Mouse (Mus musculus): ENCODE data around the gene Endog.
A peak's percentile ranks its signal among the peaks of the same experiment; 100 is the strongest.
"Not testable (repeated sequence)": the region's sequence is repeated elsewhere in the genome, so short reads cannot be mapped to it uniquely, and the experiment has no call there.

Gene Endog

DNA sequence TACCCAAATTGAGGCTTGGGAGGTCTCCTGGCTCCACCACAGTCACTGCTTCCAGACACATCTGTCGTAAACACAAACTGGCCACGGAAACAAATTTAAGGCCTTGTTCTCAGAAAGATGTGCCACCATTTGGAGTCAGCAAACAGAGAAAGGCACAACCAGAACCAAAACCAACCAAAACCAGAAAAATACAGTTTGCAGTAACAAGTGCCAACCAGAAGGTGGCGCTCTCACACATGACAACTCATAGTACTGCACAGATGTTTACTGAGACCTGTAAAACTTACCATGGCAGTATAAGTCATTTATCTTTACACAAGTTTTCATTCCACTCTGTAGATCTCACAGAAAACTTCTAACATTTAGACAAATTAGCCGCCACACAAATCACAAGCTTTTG is 4.6 kb upstream of the Endog start:
- peak; percentile 51 for DNase-seq (ENCODE audit: low read depth)

DNA sequence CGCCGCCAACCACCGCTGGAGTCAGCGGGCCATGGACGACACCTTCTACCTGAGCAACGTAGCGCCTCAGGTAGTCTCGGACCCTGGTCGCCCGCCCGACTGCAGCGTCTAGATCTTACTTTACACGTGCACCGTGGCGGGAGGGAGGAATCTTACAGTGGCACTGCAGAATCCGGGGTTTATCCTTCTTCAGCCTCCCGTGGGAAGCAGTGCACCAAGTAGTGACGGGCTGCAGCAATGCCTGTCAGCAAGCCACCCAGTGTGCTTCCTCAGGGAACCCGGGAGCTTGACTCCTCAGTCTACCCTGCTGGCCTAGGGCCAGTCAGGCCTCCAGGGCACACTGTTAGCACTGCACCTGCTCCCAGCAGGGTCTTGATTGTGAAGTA is 697 bp downstream of the Endog start:
- no peak for DNase-seq (ENCODE audit: low read depth)

DNA sequence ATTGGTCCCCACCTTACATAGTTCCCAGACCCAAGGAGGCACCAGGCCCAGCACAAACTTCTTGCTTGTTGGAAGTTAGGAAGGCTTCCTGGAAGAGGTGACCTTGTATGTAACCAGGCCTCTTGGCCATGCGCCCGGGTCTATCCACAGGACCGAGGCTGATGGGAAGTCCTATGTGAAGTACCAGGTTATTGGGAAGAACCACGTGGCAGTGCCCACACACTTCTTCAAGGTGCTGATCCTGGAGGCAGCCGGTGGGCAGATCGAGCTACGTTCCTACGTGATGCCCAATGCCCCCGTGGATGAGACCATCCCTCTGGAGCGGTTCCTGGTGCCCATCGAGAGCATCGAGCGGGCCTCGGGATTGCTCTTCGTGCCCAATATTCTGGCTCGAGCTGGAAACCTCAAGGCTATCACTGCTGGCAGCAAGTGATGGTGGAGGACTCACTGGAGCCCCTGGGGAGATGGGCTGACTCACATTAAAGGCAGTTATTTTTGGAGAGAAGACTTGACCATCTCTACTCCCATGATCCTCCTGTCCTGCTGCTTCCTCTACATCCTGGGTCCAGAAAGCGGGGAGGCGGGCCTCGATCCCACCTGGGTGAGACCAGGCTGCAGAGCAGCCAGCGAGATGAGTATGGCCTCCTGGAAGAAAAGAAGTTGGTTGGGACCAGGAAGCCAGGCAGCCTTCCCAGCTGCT is 2.4 kb downstream of the Endog start:
- no peak for DNase-seq (ENCODE audit: low read depth)

DNA sequence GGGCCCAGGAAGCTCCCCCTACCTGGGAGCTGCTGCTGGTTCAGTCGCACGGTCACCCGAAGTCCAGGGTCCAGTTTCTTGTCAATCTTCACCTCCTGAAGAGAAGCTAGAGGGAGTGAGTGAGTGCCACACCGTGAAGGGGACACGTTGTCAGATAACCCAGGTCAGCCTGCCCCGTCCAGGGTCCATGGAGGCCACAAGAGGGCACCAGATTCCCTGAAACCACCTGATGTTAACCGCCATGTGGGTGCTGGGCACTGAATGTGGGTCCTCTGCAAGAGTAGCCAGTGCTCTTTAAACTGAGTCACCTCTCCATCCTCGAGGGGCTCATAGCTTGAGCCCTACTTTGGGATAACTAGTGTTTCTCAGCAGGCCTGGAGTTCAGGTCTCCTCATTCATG is 4.6 kb downstream of the Endog start:
- peak; percentile 24 for DNase-seq (ENCODE audit: low read depth)

DNA sequence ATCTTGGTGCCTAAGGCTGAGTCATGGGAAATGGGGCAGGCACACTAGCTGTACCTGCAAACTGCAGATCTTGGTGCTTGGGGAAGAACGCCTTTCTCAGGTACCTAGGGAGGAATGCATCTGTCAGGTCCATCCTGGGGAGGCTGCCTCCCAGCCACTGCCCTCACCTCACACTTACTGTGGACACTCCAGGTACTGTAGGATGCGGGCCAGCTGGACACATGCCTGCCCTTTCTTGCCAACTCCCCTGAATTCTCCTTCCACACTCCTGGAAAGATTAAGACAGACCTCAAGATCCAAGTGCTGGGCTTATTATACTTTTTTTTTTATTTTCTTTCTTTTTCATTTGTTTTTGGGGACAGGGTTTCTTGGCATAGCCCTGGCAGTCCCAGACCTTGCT is 5.3 kb downstream of the Endog start:
- no peak for DNase-seq (ENCODE audit: low read depth)

DNA sequence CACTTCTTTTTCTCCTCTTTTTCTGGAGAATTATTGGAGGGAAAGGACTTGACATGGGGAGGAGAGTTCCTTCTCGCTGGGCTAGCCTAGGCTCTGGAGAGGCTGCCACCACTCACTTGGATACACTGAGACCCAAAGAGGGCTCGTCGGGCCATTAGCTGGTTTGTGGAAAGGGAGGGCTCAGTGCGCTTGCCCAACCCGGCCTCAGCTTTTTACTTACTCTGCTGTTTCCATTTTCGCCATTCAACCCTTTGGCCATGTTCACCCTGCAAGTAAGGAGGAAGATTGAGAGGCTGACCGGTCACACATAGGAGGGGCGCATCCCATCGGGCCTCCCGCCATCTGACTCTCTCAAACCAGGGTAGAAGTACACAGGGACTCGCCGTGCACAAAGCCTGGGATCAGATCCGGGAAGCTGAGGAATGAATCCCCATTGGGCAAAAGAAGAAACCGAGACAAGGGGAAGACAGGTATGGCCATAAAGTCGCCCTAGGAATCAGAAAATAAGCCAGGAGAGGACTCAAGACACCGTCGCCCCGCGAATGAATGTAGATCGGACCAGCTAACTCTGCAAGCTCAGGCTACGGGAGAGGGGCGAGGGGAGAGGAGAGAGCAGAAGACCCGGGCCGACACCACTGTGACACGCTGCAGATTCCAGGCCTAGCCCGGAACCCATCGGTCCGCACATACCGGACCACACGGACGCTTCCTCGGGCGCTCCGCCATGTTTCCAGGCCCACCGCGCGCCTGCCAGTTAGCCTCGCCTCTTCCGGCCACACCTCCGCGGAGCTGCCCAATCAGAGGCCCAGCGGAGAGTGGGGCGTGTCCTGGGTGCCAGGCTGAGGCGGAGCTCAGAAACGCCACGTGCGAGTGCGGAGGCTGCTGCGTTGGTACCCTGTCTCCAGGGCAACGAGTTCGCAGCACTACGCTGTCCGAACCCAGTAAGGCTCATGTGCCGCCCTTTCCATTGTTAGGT is 6.7 kb downstream of the Endog start, which contains the start of gene Spout1:
Gene Spout1 (minus strand): TSS at position 760 of the 976 bp plus-strand sequence.
- peak; percentile 98 for DNase-seq (ENCODE audit: low read depth)

DNA sequence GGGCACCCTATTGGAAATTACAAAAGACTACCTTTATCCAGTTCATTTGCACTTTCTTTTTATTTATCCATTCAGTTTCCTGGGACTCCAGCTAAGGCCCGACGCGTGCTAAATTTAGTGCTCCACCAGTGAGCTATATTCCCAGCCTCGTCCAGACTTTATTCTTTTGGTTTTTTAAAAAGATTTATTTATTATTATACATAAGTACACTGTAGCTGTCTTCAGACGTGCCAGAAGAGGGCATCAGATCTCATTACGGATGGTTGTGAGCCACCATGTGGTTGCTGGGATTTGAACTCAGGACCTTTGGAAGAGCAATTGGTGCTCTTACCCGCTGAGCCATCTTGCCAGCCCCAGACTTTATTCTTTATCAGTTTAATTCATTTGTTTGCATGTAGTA is 7.4 kb downstream of the Endog start:
- not testable (repeated sequence) for DNase-seq (ENCODE audit: low read depth)

DNA sequence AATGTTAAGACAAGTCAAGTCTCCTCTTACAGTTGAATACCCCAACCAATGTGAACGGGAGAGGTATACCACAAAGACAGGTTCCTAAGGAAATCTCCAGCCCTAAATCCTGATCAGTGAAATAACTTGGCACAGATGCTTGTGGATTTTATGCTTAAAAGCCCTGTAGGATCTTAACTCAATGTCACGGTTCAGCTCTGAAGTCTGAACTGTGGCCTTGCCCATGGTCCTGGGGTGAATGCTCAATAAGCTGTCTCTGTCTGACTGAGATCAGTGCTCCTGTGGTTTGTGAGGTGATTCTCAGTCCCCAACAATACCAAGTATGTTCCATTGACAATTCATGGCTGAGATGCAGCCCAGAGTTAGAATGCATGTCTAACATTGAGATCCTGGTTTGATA is 11.1 kb downstream of the Endog start:
- no peak for DNase-seq (ENCODE audit: low read depth)

DNA sequence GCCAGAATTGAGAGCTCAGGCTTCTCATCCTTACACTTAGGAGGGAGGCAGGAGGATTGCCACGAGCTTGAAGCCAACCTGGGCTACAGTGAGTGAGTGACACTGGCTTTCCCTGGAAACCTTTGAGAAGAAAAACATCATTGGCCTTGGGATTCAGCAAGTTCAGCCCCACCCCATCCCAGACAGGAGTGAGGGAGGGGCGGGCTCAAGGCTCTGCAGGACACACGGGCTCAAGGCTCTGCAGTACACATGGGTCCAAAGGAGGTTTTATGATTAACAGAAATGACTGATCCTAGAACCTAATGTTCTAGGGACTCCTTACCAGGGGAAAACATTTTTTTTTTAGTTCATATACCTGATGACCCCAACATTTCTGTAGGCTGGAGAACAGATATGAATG is 12.4 kb downstream of the Endog start:
- no peak for DNase-seq (ENCODE audit: low read depth)

DNA sequence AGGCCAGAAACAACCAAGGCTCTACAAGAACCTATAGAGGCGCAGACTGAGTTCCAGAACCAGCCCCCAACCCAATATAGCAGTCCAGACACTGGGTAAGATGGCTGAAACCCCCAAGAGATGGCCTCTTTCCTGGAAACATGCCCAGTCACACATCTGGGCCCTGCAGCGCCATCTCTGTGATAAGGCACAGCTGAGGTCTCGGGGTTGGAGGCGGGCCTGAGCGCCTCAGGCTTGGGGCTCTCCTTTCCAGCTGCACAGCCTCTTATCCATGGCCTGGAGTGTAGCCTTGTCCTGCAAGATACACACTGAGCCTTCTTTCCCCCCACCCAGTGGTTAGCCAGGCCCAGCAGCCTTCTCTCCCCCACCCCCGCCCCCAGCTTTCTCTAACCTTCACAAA is 14.0 kb downstream of the Endog start:
- no peak for DNase-seq (ENCODE audit: low read depth)

DNA sequence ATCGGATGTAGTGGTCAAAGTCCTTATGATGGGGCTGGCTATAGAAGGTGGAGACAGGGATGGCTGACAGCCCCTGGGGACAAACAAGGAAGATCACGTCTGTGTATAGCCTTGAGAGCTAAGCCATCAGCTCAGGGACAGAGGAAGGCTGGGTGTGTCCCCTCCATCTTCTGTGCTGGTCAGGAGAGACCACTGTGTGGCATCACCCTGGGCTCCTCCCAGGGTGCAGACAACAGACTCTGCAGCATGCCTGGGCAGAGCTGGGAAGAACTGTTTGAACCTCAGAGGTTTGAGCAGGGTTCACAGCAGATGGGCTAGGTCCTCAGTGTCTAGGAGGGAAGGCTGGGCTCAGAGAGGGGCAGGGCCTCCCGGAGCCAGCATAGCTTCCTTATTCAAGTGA is 14.4 kb downstream of the Endog start:
- no peak for DNase-seq (ENCODE audit: low read depth)

DNA sequence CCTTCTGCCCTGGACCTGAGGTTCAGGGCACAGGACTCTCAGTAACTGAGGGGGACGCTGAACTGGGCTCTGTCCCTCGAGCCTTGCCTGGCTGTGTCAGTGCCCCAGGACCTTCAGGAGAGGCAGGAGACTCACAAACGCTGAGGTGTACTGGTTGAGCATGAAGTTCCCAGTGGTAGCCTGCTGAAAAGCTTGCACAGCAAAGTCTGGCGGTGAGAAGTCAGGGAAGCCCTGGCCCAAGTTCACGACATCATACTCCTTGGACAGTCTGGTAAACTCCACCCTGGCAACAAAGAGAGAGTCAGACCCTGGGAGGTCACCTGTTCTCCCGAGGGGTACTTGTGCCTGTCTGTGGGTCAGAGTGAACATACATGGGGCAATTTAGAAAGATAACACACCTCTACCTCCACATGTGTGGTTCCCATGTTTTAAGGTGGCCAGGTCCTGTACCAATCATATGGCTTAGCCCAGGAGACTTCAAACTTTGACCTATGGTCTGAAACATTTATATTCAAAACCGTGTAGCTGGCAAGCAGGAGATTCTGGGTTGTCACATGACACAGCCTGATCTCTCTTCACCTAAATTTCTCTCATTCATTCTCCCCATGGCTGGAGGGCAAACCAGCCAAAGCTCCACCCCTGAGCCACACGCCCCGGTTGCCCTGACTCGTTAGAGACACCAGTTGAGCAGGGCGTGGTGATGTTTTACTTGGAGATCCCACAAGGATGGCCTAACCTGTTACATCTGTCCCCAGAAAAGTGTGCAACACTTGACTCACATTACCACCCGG is 20.7 kb downstream of the Endog start:
- DNase-seq (ENCODE audit: low read depth): no peak

DNA sequence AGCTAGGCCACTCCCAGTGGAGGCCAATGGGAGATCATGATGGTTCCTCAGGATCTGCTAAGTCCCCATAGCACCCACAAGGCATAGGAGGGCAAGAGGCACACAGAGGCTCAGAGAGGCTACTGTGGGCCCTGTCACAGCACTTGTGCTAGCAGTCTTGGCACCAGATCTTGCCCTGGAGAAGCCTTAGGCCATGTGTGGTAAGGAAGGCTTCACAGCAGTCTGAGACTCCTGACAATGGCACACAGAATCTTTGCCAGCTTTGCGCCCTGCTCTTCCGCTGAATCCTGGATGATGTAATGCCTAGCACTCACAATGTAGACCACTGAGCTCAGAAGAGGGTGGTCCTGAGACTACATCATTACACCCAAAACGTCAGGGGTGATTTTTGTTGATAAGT is 23.4 kb downstream of the Endog start:
- no peak for DNase-seq (ENCODE audit: low read depth)

DNA sequence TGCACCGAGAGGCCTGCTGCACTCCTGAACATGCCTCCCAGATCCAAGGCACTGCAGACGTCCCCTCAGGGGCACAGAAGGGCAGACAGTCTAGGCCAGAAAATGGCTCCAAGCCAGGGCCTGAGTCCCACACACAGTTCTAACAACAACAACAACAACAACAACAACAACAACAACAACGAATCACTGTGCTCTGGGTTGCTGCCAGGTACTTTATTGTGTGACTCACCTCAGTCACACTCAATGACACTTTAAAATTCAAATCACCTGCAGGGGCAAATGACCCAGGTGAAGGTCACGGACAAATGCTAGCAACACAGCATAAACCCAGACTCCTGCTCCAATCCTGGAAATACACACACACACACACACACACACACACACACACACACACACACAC is 26.7 kb downstream of the Endog start:
- DNase-seq (ENCODE audit: low read depth): no peak

DNA sequence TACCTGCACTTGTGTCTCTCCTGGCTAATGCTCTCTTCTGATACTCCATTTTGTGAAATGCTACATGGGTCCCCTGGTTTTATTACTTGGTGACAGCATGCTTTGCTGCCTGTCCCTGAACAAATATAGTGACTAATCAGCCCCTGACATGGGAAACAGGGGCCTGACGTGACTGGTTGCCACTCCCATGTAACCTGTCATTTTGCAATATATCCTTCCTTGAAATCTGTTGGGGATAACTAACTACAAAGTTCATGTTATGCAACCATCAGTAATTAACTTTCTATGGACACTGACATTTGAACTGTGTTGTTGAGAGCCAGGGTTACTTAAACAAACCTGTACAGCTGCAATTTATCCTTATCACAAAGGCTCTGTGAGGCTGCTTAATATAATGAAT is 28.7 kb downstream of the Endog start:
- no peak for DNase-seq (ENCODE audit: low read depth)

DNA sequence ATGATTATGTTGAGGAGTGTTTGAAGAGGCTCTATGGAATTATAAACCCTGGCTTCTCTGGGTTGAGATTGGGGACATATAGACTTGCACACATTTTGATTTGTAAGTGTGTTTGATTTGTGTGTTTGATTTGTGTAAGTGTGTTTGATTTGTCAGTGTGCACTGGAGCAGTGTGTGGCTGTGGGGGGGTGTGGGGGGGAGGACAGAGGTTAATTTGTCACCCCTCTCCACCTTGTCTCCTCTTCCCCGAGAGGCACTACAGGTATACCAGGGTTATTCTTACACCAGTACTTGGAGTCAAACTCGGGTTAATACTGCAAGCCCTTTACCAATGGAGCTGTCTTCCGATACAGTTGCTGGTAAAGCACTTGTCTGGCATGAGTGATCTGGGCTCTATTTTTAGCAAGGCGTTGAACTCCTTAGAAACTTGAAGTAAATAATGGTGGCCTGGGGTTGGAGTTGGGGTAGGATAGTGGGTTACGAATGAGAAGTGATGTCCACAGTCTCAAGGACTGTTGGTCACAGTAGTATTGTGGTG is 29.2 kb downstream of the Endog start:
- DNase-seq (ENCODE audit: low read depth): no peak

DNA sequence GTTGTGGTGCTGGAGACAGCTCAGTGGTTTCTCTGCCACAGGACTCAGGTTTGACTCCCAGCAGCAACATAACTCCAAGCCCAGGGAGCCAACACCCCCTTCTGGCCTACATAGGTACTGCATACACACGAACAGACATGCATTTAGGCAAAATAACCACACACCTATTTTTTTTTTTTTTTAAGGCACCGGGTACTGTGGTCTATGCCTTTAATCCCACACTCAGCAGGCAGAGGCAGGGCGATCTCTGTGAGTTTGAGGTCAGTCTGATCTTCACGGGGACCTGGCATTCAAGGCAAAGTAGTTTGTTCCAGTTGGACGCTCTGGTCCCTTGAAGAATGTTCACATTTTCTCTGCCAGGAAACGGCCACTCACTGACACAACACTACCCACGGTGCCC is 32.1 kb downstream of the Endog start:
- DNase-seq (ENCODE audit: low read depth): peak; percentile 84

DNA sequence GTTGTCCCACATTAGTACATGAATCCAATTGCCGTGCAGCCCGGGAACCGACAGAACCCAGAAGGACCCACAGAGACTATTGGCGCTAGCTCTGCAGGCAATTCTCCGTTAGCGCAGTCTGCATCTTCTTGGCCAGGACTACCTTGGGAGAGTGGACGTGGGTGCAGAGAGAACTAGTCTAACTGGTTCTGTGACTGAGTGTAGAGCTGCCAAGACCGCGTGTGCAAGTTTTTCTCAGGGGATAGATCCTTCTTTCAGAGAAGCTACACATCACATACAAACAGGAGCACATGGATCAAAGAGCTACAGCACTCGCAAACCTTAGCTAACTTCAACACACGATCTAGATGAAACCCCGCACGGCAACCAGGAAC is 33.9 kb downstream of the Endog start:
- no peak for DNase-seq (ENCODE audit: low read depth)

DNA sequence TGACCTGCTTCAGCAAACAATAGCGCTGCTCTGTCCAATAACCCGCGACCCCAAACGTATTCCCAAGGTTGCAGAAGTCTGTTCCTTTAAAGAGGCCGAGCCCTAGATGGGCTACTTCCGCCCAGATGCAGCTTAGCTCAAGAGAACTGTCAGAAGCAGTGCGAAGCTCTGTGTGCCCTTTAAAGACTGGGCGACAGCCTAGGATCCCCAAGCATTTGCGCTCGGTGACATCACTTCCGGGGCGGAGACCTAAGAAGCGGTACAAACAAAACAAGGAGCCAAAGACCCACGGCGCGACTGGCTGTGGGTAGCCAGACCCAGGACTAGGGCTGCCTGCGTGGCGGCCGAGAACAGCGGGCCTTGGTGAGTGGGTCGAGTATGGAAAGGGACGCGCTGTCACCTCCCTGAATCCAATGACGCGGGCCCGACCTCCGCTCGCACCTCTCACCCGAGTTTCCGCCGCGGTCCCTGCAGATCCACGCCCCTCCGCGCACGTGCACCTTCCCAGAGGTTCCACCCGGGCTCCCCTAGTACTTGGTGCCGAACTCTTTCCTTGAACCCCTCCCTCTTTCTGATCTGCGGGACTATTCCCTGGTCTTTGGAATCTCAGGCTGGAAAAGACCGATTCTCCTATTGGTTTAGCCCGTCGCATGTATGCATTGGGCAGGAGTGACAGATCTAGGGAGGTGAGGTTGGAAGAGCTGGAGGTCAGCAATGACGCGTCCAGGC is 34.5 kb downstream of the Endog start, which contains the start of gene Kyat1:
Gene Kyat1 (minus strand): TSS at position 219 of the 729 bp plus-strand sequence.
- DNase-seq (ENCODE audit: low read depth): peak; percentile 98

DNA sequence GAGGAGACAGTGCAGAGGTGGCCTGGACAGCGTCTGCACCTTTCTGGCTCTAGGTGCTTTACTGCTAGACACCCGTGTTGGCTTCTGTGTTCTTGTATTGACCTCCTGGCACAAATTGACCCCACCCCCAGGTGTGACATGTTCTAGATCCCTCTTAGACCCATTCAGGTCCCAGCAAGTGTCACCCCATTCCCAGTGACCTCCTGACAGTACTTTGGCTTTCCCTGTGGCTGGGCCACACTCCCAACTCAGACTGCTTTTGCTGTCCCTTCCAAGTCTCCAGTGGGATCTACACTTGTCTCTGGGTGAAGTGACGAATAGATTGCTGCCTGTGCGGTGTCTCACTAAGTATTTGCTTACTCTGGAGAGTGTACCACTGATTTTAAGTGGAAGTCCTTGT is 36.1 kb downstream of the Endog start:
- no peak for DNase-seq (ENCODE audit: low read depth)

DNA sequence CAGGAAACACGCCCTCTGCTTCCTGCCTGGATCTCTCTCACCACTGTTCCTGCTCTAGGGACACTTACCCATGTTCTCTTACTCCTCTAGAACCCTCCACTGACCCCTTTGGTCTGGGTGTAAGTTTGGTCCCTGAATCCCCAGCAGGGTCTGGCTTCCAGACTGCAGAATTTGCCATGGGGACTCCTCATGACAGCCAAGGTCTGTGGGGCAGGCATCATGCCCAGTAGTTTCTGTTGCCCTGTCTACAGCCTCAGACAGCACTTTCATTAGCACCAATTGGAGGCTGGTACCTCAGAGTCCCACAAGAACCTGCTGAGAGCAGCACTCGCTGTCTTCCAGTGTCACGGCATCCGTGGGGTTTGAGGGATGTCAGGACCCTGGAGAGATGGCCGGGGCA is 36.6 kb downstream of the Endog start:
- no peak for DNase-seq (ENCODE audit: low read depth)
